Mouse (Mus musculus): Measurements from ENCODE around the gene Lrrc36. TPM values are rescaled to one million over a fixed set of nuclear protein-coding genes. Genes with fewer than 3 reads are reported as not detected.

Lrrc36 gene
- polyA plus RNA-seq, 1 experiment = 0.25 TPM

Other genes starting within 250 kb of the Lrrc36 start
- gene Cbfb, start 242.9 kb upstream of the Lrrc36 start, polyA plus RNA-seq (2012; rRNA removed) = 7.0 and 8.1 TPM in 2 replicates
- 13.0 and 14.5 TPM in 2 replicates for gene D230025D16Rik, start 188.4 kb upstream of the Lrrc36 start, polyA plus RNA-seq (2012; rRNA removed)
- 4.9 and 6.2 TPM in 2 replicates for gene B3gnt9, start 158.4 kb upstream of the Lrrc36 start, polyA plus RNA-seq (2012; rRNA removed)
- 57.4 and 64.0 TPM in 2 replicates for gene Tradd, start 149.0 kb upstream of the Lrrc36 start, polyA plus RNA-seq (2012; rRNA removed)
- 16.3 and 16.9 TPM in 2 replicates for gene Fbxl8, start 148.9 kb upstream of the Lrrc36 start, polyA plus RNA-seq (2012; rRNA removed)
- gene Hsf4, start 143.8 kb upstream of the Lrrc36 start, polyA plus RNA-seq (2012; rRNA removed) = 0.74 and 1.2 TPM in 2 replicates
- gene Nol3, start 137.4 kb upstream of the Lrrc36 start, polyA plus RNA-seq (2012; rRNA removed) = 0.82 and 0.88 TPM in 2 replicates
- 1.7 and 2.0 TPM in 2 replicates for gene 4931428F04Rik, start 123.7 kb upstream of the Lrrc36 start, polyA plus RNA-seq (2012; rRNA removed)
- 1.6 and 2.5 TPM in 2 replicates for gene Exoc3l, start 117.5 kb upstream of the Lrrc36 start, polyA plus RNA-seq (2012; rRNA removed)
- 147 and 149 TPM in 2 replicates for gene E2f4, start 115.9 kb upstream of the Lrrc36 start, polyA plus RNA-seq (2012; rRNA removed)
- gene Elmo3, start 108.0 kb upstream of the Lrrc36 start, polyA plus RNA-seq (2012; rRNA removed) = 65.9 and 82.0 TPM in 2 replicates
- 4.6 and 5.8 TPM in 2 replicates for gene Lrrc29, start 87.3 kb upstream of the Lrrc36 start, polyA plus RNA-seq (2012; rRNA removed)
- 120 and 134 TPM in 2 replicates for gene Tmem208, start 87.2 kb upstream of the Lrrc36 start, polyA plus RNA-seq (2012; rRNA removed)
- 20.1 and 28.9 TPM in 2 replicates for gene Fhod1, start 65.6 kb upstream of the Lrrc36 start, polyA plus RNA-seq (2012; rRNA removed)
- gene Slc9a5, start 64.7 kb upstream of the Lrrc36 start, polyA plus RNA-seq (2012; rRNA removed) = 2.7 and 4.0 TPM in 2 replicates
- gene Plekhg4, start 40.3 kb upstream of the Lrrc36 start, polyA plus RNA-seq (2012; rRNA removed) = 0.52 and 0.73 TPM in 2 replicates
- 0.07 TPM in 1 of 2 replicates, not detected in the other for gene Kctd19, start 69 bp upstream of the Lrrc36 start, polyA plus RNA-seq (2012; rRNA removed)
- 73.9 and 101 TPM in 2 replicates for gene Tppp3, start 58.0 kb downstream of the Lrrc36 start, polyA plus RNA-seq (2012; rRNA removed)
- gene Zdhhc1, start 83.3 kb downstream of the Lrrc36 start, polyA plus RNA-seq (2012; rRNA removed) = 15.0 and 16.3 TPM in 2 replicates
- 19.6 and 50.5 TPM in 2 replicates for gene Hsd11b2, start 105.2 kb downstream of the Lrrc36 start, polyA plus RNA-seq (2012; rRNA removed)
- gene Atp6v0d1, start 152.5 kb downstream of the Lrrc36 start, polyA plus RNA-seq (2012; rRNA removed) = 103 and 110 TPM in 2 replicates
- 7.1 and 10.2 TPM in 2 replicates for gene Ripor1, start 191.7 kb downstream of the Lrrc36 start, polyA plus RNA-seq (2012; rRNA removed)
- 9.2 and 14.7 TPM in 2 replicates for gene Ctcf, start 223.0 kb downstream of the Lrrc36 start, polyA plus RNA-seq (2012; rRNA removed)
- 0.21 and 0.32 TPM in 2 replicates for gene Agrp, start 223.8 kb downstream of the Lrrc36 start, polyA plus RNA-seq (2012; rRNA removed)

All from large intestine, adult 2 months (tissue).